Mouse (Mus musculus) spleen, adult 10 weeks (tissue): Measurements from ENCODE around the gene Prr15. TPM values are rescaled to one million over a fixed set of nuclear protein-coding genes. Genes with fewer than 3 reads are reported as not detected.

Experiments used
- polyA plus RNA-seq: library from polyadenylated mRNA; stranded (reverse); fragments of 350-450 nt; fragmentation: Illumina TruSeq; extraction: RNeasy Lipid Tissue Mini Kit (QIAGEN cat#74804); gene quantifications from one replicate; pipeline ENCODE4 v1.2.3, GENCODE M21; 2015; ENCODE audit warnings: low replicate concordance; ENCODE audit not compliant: insufficient read depth

The Prr15 gene
- polyA plus RNA-seq: 1.1 TPM

DNA sequence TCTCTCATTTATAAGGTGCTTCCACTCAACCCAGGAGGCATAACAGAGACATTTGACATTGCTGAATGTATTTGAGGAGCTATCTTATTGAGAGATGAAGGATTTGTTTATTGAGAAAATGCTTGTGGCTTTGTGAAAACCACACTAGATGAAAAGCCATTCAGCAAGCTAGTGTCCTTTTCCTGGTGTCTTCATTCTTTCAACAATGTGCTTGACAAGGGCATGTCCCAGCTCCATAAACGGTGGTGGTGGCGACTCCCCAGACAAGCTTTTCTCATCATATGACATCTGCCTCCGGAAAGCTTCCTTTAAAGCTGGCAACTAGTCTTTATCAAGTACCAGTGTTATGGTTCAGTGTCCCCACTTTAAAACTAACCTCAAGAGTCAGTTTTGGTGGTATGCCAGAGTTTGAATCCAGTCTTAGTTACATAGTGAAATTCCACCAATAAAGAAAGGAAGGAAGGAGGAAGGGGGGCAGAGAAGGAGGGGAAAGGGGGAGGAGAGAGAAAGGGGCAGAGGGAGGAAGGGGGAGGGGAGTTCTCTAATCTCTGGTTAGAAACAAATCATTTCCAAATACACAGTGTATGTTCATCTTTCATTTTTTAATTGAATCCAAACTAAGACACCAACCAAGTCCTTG is at the start of gene Prr15:
Gene Prr15, plus strand, starts transcription at position 590 of the 640 bp plus-strand sequence.

Other genes with a start within 250 kb of the Prr15 start
- gene Wipf3, start 103.8 kb downstream of the Prr15 start, polyA plus RNA-seq: 0.40 TPM
- 0.44 TPM for gene Scrn1, start 240.7 kb downstream of the Prr15 start, polyA plus RNA-seq